In genomic region chr14:119633090-119633489, GRCm38 (mm10) we compare ENCODE assay signal across 18 mouse cellular contexts.
DNase-seq lines count a peak whose midpoint lies in the region; ATAC-seq lines count a peak whose summit lies in the region.
"Had no signal": no experiment of that assay in that cellular context is flagged by ENCODE, and none has a peak within 500 bp of the region (broad histone marks: within the 10 kb centered on the region; RNA-seq: fewer than 3 reads in every experiment).

No protein-coding gene starts in this region.

- DNase-seq in frontal cortex, postnatal 10 days (ENCODE audit: low spot score in 2 of 2) = no peak
- DNase-seq in left cerebral cortex, adult 9 months (ENCODE audit: low spot score in 2 of 2) = peak; percentile 10 to 15
- DNase-seq in left cerebral cortex, postnatal 4 days = no peak
- peak; percentile 17 to 32 for DNase-seq in right cerebral cortex, adult 2 months (ENCODE audit: low spot score in 2 of 2)
- DNase-seq in right cerebral cortex, postnatal 25 days = no peak
- no peak for DNase-seq in thymus, postnatal 36 days
- DNase-seq: adrenal gland, adult 8-10 months; cerebellum, adult 8-10 months; cerebellum, postnatal 25 days; gastrocnemius, postnatal 10 days; heart, postnatal 10 days; kidney, adult 9 months; kidney, postnatal 10 days; liver, postnatal 0 days; lung, postnatal 4 days had no signal

- ATAC-seq in frontal cortex, adult (ENCODE audit: low TSS enrichment) = peak; percentile 55
- ATAC-seq: intestine, postnatal 0 days; liver, embryonic 12.5 days; liver, postnatal 0 days had no signal

- intact Hi-C loops in left cerebral cortex, postnatal 4 days (cut with DNase I) = no loop called here

Comparison
In these comparisons a context has a peak if more than half of its experiments do, and no peak if none do; other contexts are left out.
1. DNase-seq: peak in left cerebral cortex, adult 9 months (2 of 2) and right cerebral cortex, adult 2 months (2 of 2); none in frontal cortex, postnatal 10 days (0 of 2), left cerebral cortex, postnatal 4 days (single experiment), right cerebral cortex, postnatal 25 days (single experiment) and thymus, postnatal 36 days (0 of 2).